Mouse (Mus musculus) fibroblast of lung, adult 2 months (primary cell): ENCODE measurements at regions not wholly inside any gene's neighbourhood (a gene's known extent, or its start where the extent isn't known, plus 50 kb on each side); places are given as distances from the start of the nearest gene placed in this dataset.
A peak's percentile ranks its signal among the peaks of the same experiment; 100 is the strongest.

ENCODE experiments used
- DNase-seq: peaks from one replicate; pipeline ENCODE4 v3.0.0-alpha.2; 2011; ENCODE audit warnings: low read depth

GRCm38 (mm10) chr12:15741219-15741618 is 75.5 kb downstream of the Trib2 start:
- no peak for DNase-seq

GRCm38 (mm10) chr12:15738989-15739388 is 77.7 kb downstream of the Trib2 start:
- DNase-seq, result no peak

GRCm38 (mm10) chr12:15731261-15731660 is 85.5 kb downstream of the Trib2 start:
- no peak for DNase-seq

DNA sequence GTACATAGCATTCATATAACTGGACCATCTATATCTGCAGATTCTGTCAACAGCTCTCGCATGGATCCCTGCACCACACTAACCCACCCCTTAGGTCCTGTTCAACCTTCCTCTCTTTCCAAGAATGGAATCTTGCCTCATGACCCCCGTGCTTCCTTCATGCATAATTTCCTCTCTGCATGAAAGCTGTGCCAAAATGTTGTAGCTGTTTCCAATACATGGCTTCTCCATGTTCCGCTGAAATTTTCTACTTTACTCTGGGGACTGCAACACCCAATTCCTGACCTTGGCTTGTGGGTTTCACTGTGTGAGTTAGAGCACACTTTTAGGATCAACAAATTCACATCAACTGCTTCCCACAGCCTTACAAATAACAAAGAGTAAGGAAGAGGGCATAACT is 87.0 kb downstream of the Trib2 start:
- no peak for DNase-seq

DNA sequence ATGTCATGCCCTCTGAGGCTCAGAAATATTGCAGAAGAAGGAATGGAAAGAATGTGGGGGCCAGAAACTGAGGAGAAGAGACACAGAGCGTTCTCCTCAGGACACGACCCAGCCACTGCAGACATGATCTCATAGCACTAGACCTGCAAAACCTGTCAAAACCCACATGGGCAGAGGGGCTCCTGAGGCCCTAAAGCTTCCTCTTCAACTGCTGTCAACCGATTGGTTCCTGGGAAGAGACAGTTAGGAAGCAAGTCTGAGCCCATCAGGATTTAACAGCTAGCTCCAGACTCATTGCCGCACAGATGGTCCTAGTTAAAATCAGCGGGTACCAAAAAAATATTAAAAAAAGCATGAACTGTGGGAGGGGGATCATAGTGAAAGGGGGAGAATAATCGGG is 93.2 kb downstream of the Trib2 start:
- DNase-seq, result no peak

- no peak for DNase-seq
Measured at GRCm38 (mm10) chr12:15722161-15722560, 94.6 kb downstream of the Trib2 start.

GRCm38 (mm10) chr12:15720171-15720570 is 96.6 kb downstream of the Trib2 start:
- no peak for DNase-seq

DNA sequence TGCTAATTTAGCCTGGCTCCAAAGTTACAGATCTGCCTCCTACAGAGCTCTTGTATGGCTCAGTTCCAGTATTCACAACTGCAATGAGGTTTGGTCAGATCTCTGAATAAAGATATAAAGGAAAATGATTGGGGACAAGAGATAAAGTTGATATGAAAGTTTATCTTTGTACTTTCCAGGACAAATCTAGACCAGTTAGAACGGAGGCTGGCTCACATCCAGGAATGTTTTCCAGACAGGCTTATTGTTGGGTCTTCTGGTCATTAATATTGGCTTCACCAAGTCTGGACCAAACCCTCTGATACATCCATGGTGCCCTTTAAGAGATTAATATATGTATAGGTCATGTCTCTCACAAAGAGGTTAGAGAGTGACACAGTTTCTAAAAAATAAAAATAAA is 97.9 kb downstream of the Trib2 start:
- DNase-seq, result no peak

DNA sequence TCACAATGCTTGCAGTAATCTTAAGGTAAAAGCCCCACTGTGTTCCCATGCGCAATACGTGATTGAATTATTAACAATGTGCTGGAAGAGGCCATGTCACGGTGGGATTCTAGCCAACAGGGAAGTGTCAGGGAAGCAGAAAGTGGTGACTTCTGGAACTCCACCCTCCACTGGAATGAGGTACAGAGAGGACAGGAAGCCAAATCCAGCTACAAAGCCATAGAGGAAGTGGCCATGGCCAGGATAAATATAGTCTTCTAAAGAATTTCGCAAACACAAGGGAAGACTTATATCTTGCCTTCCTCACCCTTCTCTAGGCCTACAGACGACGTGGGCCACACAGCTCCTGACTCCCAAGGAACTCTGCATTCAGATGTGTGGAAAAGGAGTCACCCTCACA is 98.7 kb downstream of the Trib2 start:
- DNase-seq, result no peak

GRCm38 (mm10) chr12:15717342-15717741 is 99.4 kb downstream of the Trib2 start:
- DNase-seq, result peak; percentile 27

GRCm38 (mm10) chr12:15713623-15714022 is 103.1 kb downstream of the Trib2 start:
- no peak for DNase-seq

DNA sequence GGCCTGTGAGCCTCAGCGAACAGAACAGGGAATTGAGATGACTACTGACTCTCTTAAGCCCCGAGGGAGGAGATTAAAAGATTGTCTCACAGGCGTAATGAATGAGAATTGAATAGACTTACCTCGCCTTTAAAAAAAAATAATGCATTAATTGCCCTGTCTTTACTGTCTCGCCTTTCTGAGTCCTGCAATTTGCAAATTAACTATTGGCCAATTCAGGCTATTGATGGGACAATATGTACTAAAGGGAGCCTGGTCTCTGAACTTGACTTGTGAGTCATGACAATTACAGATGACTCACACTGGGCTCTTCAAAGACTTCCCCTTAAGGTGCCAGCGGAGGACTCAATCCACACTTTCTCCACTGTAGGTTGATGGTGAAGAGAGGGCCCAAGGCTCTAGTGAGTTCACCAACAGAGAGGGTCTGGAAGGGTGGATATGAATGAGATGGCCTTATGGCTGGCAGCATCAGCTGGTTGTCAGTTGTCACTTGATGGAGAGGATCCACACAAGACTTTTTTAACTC is 109.1 kb downstream of the Trib2 start:
- no peak for DNase-seq

DNA sequence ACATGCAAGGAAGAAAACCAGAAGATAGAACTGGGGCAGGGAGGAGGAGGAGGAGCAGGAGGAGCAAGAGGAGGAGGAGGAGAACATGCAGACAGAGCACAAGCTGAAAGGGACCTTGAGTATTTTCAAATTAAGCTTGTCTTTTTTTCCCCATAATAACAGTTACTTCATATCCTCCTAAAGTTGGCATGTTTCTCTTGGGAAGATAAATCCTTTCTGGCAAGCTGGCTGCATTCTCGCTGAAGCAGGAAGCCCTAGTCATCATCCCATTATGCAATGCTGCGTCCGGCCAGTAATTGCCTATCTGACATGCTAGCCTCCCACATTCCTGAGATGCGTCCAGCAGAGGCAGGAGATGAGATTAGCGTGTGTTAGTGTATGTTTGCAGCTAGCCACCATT is 112.3 kb downstream of the Trib2 start:
- DNase-seq, result peak; percentile 70

- no peak for DNase-seq
Measured at GRCm38 (mm10) chr12:15702137-15702536, 114.6 kb downstream of the Trib2 start.

- DNase-seq, result no peak
Measured at GRCm38 (mm10) chr12:15698829-15699228, 117.9 kb downstream of the Trib2 start.

GRCm38 (mm10) chr12:15698042-15698771 is 118.5 kb downstream of the Trib2 start:
- DNase-seq, result no peak

GRCm38 (mm10) chr12:15688342-15688741 is 128.4 kb downstream of the Trib2 start:
- no peak for DNase-seq

GRCm38 (mm10) chr12:15684311-15684710 is 132.4 kb downstream of the Trib2 start:
- DNase-seq, result no peak

GRCm38 (mm10) chr12:15681678-15682355 is 134.9 kb downstream of the Trib2 start:
- DNase-seq, result no peak

GRCm38 (mm10) chr12:15676127-15676526 is 140.6 kb downstream of the Trib2 start:
- no peak for DNase-seq

GRCm38 (mm10) chr12:15659755-15660154 is 157.0 kb downstream of the Trib2 start:
- no peak for DNase-seq

DNA sequence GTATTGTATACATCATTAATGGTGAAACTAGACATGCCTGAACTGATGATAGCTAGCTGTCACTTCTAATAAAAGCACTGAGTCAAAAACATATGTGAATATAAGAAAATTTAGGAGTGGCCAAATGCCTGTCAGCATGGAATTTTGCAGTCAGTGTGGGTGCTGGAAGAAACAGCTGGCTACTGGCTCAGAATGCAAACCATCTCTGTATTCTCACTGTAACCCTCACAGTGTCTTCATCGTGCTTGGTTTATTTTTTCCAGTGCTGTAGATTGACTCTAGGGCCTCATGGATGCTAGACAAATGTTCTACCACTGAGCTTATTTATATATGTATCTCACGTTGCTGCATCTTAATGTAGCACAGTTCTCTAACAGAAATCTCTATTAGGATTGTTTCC is 157.4 kb downstream of the Trib2 start:
- no peak for DNase-seq

GRCm38 (mm10) chr12:15657748-15658251 is 158.9 kb downstream of the Trib2 start:
- DNase-seq, result no peak
